Mouse (Mus musculus) forebrain, embryonic 14.5 days (tissue): ENCODE results near the gene Olfr1263. TPM values are rescaled to one million over a fixed set of nuclear protein-coding genes. Genes with fewer than 3 reads are reported as not detected.

ENCODE experiments used
- polyA plus RNA-seq: library from polyadenylated mRNA; unstranded; fragments of >200 nt; fragmentation: Nextera tagmentation; extraction: Ambion mirVana; gene quantifications from 2 replicates; pipeline ENCODE4 v1.2.1, GENCODE M21; 2014

The Olfr1263 gene
- polyA plus RNA-seq, 1 experiment from 2014 or later = not detected

Other genes with a start within 250 kb of the Olfr1263 start
- not detected in 2 replicates for gene Olfr1254, start 218.5 kb upstream of the Olfr1263 start, polyA plus RNA-seq
- gene Olfr1255, start 200.1 kb upstream of the Olfr1263 start, polyA plus RNA-seq = not detected in 2 replicates
- gene Olfr1256, start 170.6 kb upstream of the Olfr1263 start, polyA plus RNA-seq = not detected in 2 replicates
- gene Olfr48, start 163.9 kb upstream of the Olfr1263 start, polyA plus RNA-seq = not detected in 2 replicates
- not detected in 2 replicates for gene Olfr1257, start 133.7 kb upstream of the Olfr1263 start, polyA plus RNA-seq
- not detected in 2 replicates for gene Olfr1258, start 84.8 kb upstream of the Olfr1263 start, polyA plus RNA-seq
- not detected in 2 replicates for gene Olfr1259, start 63.5 kb upstream of the Olfr1263 start, polyA plus RNA-seq
- gene Olfr1260, start 37.8 kb upstream of the Olfr1263 start, polyA plus RNA-seq = not detected in 2 replicates
- gene Olfr1261, start 20.9 kb upstream of the Olfr1263 start, polyA plus RNA-seq = not detected in 2 replicates
- gene Olfr1262, start 12.0 kb upstream of the Olfr1263 start, polyA plus RNA-seq = not detected in 2 replicates
- gene Olfr1264, start 13.4 kb downstream of the Olfr1263 start, polyA plus RNA-seq = not detected in 2 replicates
- gene Olfr1265, start 23.2 kb downstream of the Olfr1263 start, polyA plus RNA-seq = not detected in 2 replicates
- gene Olfr140, start 51.5 kb downstream of the Olfr1263 start, polyA plus RNA-seq = not detected in 2 replicates
- not detected in 2 replicates for gene Olfr1269, start 109.3 kb downstream of the Olfr1263 start, polyA plus RNA-seq
- gene Olfr32, start 130.2 kb downstream of the Olfr1263 start, polyA plus RNA-seq = not detected in 2 replicates
- gene Olfr1270, start 141.0 kb downstream of the Olfr1263 start, polyA plus RNA-seq = not detected in 2 replicates
- not detected in 2 replicates for gene Olfr1506, start 212.4 kb downstream of the Olfr1263 start, polyA plus RNA-seq
- gene Olfr142, start 245.5 kb downstream of the Olfr1263 start, polyA plus RNA-seq = not detected in 2 replicates